Mouse (Mus musculus): ENCODE results near the gene Naf1.

- TF ChIP-seq CTCF (IDR thresholded peaks at IDR 0.05; ENCODE audit: low read depth) (peak; percentile 25), EP300 (IDR thresholded peaks at IDR 0.05; ENCODE audit: low read depth) (no peak)
These were observed 53.9 kb downstream of the Naf1 start for GRCm38 (mm10) chr8:66913616-66914536.
